Mouse (Mus musculus): ENCODE measurements around the gene Olfr1427.
"Not testable (repeated sequence)": the region's sequence is repeated elsewhere in the genome, so short reads cannot be mapped to it uniquely, and the experiment has no call there.

The Olfr1427 gene

DNA sequence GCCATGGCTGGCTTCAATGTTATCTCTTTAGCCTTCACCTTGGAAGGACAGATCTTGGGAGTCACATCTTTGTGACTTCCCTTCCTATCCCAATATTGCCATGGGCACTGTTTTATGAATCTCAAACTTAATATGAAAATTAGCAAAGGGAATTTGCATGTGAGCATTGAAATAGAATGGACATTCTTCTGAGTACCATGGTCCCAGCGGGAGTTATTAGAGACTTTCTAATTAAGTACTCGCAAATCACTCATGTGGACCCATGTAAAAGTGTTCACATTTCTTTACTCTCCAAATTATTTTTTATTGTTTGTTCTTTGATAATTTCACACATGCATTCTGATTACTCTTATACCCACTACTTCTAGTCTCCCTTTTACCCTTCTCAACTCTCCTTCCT, at the start of gene Olfr1427:
Gene Olfr1427 (minus strand): TSS at position 101 of the 400 bp plus-strand sequence.
- in situ Hi-C loops (cut with MboI, MseI) = no loop called here

DNA sequence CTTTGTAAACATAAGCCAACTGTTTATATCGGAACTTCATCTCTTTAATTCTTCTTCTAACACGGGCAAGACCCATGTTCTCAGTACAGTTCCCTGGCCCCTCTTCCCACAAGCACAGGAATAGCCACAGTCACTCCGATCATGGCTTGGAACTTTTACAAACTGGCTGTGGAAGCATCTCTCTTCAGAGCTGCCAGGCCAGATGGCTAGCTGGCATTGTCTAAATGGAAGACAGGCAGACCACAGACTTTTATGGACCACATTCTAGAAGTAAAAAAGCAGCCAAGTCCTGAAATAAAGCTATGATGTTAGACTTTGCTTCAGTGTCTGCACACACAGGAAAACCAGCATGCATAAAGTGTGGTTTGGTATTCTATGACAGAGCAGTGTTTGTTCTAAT, 42.3 kb upstream of the Olfr1427 start:
- in situ Hi-C loops (cut with MboI, MseI) = no loop called here

DNA sequence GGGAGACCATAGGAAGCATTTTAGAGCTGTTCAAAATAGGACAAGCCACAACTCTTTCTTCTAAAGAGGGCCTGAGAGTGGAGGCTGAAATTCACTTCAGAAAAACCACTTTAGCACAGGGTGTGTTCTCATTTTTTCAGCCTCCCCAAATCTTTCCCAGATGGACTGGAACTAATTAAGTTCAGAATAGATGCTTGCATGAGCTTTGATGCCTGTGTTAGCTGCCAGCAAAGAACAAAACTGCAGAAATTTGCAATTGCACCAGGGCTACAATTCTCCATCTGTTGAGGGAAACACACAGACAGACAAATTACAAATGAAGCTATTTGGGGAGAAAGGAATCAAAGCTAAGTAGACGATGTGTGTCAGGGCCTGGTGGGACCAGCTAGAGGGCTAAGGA, 40.2 kb upstream of the Olfr1427 start:
- in situ Hi-C loops (cut with MboI, MseI) = no loop called here

DNA sequence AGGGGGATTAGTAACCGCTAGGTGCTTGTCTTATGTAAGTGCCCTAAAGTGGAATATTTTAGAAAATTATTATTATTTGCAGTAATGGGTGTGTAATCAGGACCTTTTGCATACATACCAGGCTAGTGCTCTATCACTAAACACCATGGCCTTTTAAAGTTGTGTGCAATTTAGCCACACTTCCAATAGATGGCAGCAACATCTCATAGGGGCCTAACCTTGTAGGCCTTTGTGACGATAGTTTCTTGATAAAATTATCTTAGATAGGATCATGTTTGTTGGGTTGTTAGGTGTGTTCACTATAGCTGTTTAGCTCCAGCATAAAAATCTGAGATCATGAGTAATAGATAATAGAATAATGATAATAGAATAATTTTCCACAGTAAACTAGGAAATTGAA, 31.2 kb upstream of the Olfr1427 start:
- in situ Hi-C loops (cut with MboI, MseI) = loop anchor here (5.0 kb wide), 1 partner anchor 288 kb away; no protein-coding TSS in a partner anchor

DNA sequence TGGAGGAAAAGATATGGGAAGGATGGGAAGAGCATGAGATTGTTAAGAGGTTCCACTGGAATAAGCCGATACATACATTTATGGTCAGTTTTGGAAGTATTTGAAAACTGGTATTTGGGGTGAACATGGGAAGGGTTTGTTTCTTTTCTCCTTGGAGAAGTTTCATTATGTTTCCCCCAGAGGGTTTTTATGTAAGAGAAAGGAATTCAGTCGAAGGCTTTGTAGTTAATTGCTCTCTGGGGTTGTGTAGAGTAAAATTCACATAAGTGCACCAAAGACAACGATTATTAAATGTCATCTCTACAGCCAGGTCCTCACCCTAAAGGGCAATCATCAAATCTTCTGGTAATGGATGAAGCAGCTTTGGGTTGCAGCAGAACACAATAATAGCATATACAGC, 20.0 kb upstream of the Olfr1427 start, which contains the start of gene Olfr76:
Gene Olfr76 (minus strand): TSS at position 101 of the 400 bp plus-strand sequence.
- in situ Hi-C loops (cut with MboI, MseI) = no loop called here

DNA sequence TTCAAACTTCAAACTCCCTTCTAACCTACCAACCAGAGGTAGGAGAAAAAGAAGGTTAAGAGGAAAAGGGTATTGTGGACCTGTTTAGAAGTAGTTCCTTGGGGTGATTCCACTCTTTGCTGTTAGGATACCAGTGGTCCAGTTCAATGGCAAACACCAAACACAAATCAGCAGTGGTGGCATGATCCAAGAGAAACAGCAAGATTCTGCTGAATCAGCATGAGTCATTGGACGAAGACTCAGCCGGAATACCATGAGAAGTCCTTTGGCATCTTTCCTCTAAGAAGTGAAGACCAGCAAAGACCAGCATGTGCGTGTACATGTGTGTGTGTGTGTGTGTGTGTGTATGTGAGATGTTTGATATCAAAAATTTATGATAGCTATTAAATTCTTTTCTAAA, 13.3 kb upstream of the Olfr1427 start:
- in situ Hi-C loops (cut with MboI, MseI) = no loop called here

DNA sequence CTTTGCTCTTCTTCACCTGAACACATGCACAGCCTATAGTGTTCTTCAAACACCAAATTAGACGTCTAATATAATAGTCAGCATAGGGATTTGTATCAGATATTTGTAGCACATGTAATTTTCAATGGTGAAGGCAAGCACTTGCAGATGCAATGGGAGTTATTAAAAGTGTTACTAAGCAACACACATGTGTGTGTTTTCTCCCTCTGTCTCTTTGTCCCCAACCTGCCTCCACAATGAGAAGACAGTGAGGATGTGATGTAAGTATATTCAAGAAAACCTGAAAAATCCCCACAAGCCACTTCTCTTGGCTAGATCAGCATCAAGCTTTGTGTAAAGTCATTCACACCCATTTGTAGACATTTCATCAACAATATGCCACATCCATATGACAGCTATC, 12.7 kb upstream of the Olfr1427 start, which contains the start of gene Olfr1428:
Gene Olfr1428 (minus strand): TSS at position 101 of the 400 bp plus-strand sequence.
- in situ Hi-C loops (cut with MboI, MseI) = no loop called here

DNA sequence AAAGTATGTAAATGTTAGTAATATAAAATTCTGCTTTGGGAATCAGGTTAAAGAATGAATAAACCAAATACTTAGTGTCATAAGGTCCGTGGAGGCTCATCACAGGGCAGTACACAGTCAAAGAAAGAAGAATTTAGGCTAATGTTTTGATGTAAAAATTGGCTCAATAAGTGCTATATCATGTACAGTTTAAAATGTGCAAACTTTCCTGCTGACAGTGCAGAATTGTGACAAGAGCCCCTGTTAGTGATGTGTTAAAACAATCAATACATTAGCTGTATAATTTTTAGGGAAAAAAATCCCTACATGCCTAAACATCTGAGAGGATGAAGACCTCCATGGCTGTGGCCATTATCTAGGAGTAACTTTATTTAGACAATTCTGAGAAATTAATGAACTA, 10.7 kb upstream of the Olfr1427 start:
- in situ Hi-C loops (cut with MboI, MseI) = no loop called here

DNA sequence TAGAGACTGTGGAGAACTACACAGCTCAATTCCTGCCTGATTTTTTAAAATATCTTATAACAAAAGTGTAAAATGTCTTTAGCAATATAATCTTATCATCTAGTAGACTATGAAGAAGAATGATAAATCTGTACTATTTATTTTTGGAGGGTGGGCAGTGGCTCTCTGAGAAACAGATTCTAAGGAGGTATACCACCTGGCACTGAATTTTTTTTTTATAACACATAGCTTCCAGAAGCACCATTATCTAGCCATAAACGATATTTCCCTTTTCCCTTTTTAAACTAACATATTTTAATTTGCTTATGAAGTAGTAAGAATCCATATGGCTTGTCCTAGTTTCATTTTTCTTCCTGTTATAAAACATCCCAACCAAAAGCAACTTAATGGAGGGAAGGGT, 1.4 kb upstream of the Olfr1427 start:
- in situ Hi-C loops (cut with MboI, MseI) = no loop called here

DNA sequence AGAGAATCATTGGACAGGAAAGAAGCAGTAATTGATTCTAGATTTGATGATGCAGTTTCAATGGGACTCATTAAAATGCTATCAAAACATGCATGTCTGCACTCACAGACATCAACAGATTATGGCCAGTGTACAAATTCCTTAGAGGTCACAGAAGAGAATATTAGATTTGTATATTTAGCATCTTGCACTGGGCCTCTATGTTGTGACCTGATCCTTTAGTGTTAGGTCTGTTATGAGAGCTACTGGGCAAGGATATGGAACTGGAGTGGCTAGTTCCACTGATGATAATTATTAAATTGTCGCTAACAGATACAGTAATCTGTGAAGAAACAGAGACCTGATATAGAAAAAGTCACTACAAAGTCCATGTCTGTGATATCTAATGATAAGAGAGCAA, 11.2 kb downstream of the Olfr1427 start, which contains the start of gene Olfr1426:
Gene Olfr1426 (minus strand): TSS at position 101 of the 400 bp plus-strand sequence.
- in situ Hi-C loops (cut with MboI, MseI) = no loop called here

DNA sequence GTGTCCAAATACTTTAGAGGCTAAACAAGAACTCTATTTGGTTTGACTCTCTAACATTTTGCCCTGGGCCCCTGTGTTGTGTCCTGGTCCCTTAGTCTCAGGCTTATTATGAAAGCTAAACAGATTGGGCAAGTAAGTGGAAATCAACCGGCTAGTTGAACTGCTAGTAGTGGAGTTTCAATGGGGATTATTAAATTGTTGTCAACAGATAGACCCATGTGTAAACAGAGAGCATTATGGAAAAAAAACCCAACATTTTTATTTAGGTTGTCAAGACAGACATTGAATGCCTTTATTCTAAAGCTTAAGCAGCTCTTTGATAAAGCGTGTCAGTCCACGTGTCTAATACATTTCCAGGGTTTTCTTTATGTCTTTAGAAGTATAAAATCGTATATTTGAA, 25.5 kb downstream of the Olfr1427 start, which contains the start of gene Olfr1425:
Gene Olfr1425 (minus strand): TSS at position 101 of the 400 bp plus-strand sequence.
- in situ Hi-C loops (cut with MboI, MseI) = not testable (repeated sequence)

DNA sequence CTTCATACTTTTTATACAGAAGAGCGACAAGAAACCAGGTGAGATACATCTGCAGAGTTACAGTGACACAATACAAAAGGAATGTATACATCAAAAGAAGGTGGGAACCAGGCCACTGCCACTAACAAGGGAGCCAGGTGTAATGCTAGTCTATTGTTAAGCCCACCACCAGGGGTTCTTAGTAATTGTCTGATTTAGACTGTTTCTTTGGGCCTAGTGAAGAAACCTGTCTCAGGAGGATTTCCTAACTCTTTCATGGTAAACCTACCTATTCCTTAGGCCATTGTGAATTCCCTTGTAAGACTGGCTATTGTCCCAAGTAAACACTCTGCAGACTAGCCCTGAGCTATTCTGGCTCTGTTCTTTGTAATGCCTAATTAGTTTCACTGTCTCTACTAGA, 33.6 kb downstream of the Olfr1427 start:
- in situ Hi-C loops (cut with MboI, MseI) = not testable (repeated sequence)

DNA sequence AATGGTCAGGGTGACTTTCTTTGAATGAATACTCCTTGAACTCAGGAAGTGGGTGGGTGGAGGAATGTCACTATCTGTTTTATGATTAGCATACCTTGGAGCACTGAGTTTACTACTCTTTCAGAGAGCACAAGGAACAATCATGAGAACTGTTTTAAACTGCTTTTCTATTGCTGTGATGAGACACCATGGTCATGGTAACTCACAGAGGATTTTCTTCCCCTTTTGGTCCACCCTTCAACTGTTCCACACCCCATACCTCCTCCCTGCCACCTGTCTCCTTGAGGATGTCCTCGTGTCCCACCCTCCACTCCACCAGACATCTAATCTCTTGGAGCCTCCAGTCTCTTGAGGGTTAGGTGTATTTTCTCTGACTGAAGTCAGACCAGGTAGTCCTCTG, 35.3 kb downstream of the Olfr1427 start:
- in situ Hi-C loops (cut with MboI, MseI) = not testable (repeated sequence)

DNA sequence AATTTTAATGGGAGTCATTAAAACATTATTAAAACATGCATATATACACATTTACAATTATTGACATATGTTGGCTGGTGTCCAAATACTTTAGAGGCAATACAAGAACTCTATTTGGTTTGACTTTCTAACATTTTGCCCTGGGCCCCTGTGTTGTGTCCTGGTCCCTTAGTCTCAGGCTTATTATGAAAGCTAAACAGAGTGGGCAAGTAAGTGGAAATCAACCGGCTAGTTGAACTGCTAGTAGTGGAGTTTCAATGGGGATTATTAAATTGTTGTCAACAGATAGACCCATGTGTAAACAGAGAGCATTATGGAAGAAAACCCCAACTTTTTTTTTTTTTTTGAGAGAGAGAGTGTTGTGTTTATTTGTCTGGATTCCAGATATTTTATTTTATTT, 40.6 kb downstream of the Olfr1427 start, which contains the start of gene Olfr1424:
Gene Olfr1424 (minus strand): TSS at position 101 of the 400 bp plus-strand sequence.
- in situ Hi-C loops (cut with MboI, MseI) = not testable (repeated sequence)
